Mouse (Mus musculus) CH12.LX (cell line): ENCODE measurements around the gene Ehmt2.

Experiments
- CHD2 ChIP-seq: IDR thresholded peaks from 2 replicates; pipeline ENCODE4 v1.6.1; 2011; ENCODE audit warnings: low read length, improper control_type of control experiment
- CTCF ChIP-seq, 2 experiments: IDR thresholded peaks in 1 of 2; conservative IDR thresholded peaks in 1 of 2; 2 replicates each; pipeline ENCODE4 v1.5.1; 2011 to 2012; ENCODE audit warnings: low read depth in 2 of 2, low read length in 2 of 2, improper control_type of control experiment in 1 of 2, inconsistent platforms in 1 of 2, mild to moderate bottlenecking in 1 of 2, moderate library complexity in 1 of 2
- E2F4 ChIP-seq: IDR thresholded peaks from 2 replicates; pipeline ENCODE4 v1.6.1; 2011; ENCODE audit warnings: low read depth, low read length, improper control_type of control experiment; ENCODE audit not compliant: insufficient replicate concordance
- ELF1 ChIP-seq: IDR thresholded peaks from 2 replicates; pipeline ENCODE4 v1.6.1; 2014; ENCODE audit warnings: low read depth, mild to moderate bottlenecking, inconsistent platforms, low read length, improper control_type of control experiment
- EP300 ChIP-seq: IDR thresholded peaks from 2 replicates; pipeline ENCODE4 v1.6.1; 2011; ENCODE audit warnings: low read length, improper control_type of control experiment
- JUND ChIP-seq: conservative IDR thresholded peaks from 2 replicates; pipeline ENCODE4 v1.6.1; 2011; ENCODE audit warnings: low read depth, low read length, improper control_type of control experiment
- MAFK ChIP-seq: IDR thresholded peaks from 2 replicates; pipeline ENCODE4 v1.6.1; 2011; ENCODE audit warnings: low read length, improper control_type of control experiment; ENCODE audit not compliant: insufficient replicate concordance
- MAX ChIP-seq: IDR thresholded peaks from 2 replicates; pipeline ENCODE4 v1.6.1; 2011; ENCODE audit warnings: low read length, improper control_type of control experiment
- POLR2A ChIP-seq: IDR thresholded peaks from 2 replicates; pipeline ENCODE4 v1.6.1; 2011; ENCODE audit warnings: low read depth, mild to moderate bottlenecking, improper control_type of control experiment, low read length
- RAD21 ChIP-seq: IDR thresholded peaks from 2 replicates; pipeline ENCODE4 v1.6.1; 2011; ENCODE audit warnings: low read depth, mild to moderate bottlenecking, low read length, improper control_type of control experiment, moderate library complexity
- UBTF ChIP-seq: IDR thresholded peaks from 2 replicates; pipeline ENCODE4 v1.6.1; 2012; ENCODE audit warnings: low read depth, mild to moderate bottlenecking, inconsistent platforms, low read length, improper control_type of control experiment, moderate library complexity
- ZC3H11A ChIP-seq: IDR thresholded peaks from 2 replicates; pipeline ENCODE4 v1.6.1; 2012; ENCODE audit warnings: low read depth, mild to moderate bottlenecking, inconsistent platforms, low read length, improper control_type of control experiment
- ZMIZ1 ChIP-seq: IDR thresholded peaks from 2 replicates; pipeline ENCODE4 v1.6.1; 2012; ENCODE audit warnings: low read depth, mild to moderate bottlenecking, inconsistent platforms, low read length, improper control_type of control experiment
- ZNF384 ChIP-seq: IDR thresholded peaks from 2 replicates; pipeline ENCODE4 v1.6.1; 2012; ENCODE audit warnings: low read depth, low read length, improper control_type of control experiment, inconsistent platforms

DNA sequence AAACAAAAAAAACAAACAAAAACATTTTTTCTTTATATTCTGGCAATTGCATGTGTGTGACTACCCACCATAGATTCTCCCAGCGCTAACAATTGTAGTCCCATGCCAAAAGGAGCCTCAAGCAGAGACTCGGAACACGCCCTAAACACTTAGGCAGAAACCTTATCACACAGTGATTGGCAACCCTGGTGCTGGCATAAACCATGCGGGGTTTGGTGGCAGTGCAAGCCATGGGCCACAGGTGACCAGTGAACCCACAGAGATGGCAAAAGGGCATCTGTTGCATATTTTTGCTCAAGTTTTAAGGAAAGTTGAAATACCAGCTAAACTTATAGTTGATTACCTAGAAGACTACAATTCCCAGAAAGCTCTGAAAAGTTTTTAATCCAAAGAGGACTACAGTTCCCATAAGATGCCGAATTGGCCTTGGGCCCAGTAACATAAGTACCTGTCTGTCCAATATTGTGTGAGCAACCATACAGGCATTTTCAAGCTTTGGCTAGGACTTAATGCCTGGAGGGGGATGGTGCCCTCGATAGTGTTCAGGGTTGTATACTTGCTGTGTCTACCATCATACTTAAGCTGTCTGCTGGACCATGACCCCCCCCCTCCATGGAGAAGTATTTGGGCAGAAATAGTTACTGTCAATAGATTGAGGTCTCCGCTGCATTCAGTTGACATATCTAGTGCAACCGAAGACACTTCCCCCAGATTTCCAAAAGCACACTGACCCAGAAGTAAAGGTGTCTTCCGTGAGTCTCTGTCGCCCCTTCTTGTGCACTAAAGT is 703 bp upstream of the Ehmt2 start:
- no peak for TF ChIP-seq CHD2
- 0 out of 2 replicates have a peak, but pooled peaks have one; percentile 17 for TF ChIP-seq MAX
- no peak for TF ChIP-seq POLR2A
- TF ChIP-seq CTCF (conservative IDR thresholded peaks at IDR 0.05 in 1 of 2, IDR thresholded peaks at IDR 0.05 in 1 of 2; ENCODE audit: low read depth in 2 of 2, low read length in 2 of 2): no peak
- TF ChIP-seq JUND: no peak
- TF ChIP-seq ZNF384: no peak
- no peak for TF ChIP-seq EP300
- no peak for TF ChIP-seq ZC3H11A
- TF ChIP-seq E2F4: no peak
- no peak for TF ChIP-seq UBTF
- no peak for TF ChIP-seq ZMIZ1
- no peak for TF ChIP-seq MAFK
- TF ChIP-seq ELF1: no peak
- TF ChIP-seq RAD21: no peak
